Mouse (Mus musculus): ENCODE results near the gene Tmem132b. TPM values are rescaled to one million over a fixed set of nuclear protein-coding genes. Genes with fewer than 3 reads are reported as not detected.
"Not testable (repeated sequence)": the region's sequence is repeated elsewhere in the genome, so short reads cannot be mapped to it uniquely, and the experiment has no call there.

Tmem132b gene
- polyA plus RNA-seq (2012; ENCODE audit: insufficient read depth, insufficient read length, missing spikeins), result 0.36 TPM in 1 of 2 replicates, not detected in the other

GRCm38 (mm10) chr5:125531634-125532033 is at the start of gene Tmem132b:
Gene Tmem132b, plus strand, starts transcription at chr5:125531774.
- no peaks in the 10 kb centered on the region for H3K4me1 ChIP-seq (ENCODE audit: control insufficient read depth, insufficient read depth, insufficient read length, low read length)
- H3K4me3 ChIP-seq (ENCODE audit: insufficient read depth, low read depth, low read length), result no peak within 1 kb of the TSS
- H3K27ac ChIP-seq (replicated peaks; ENCODE audit: low read depth, low read length), result no peak within 1 kb of the TSS

GRCm38 (mm10) chr5:125482474-125482873 is 49.1 kb upstream of the Tmem132b start:
- Histone ChIP-seq H3K27ac (replicated peaks; ENCODE audit: low read depth, low read length) (no peak overlapping the region), H3K4me1 (ENCODE audit: control insufficient read depth, insufficient read depth, insufficient read length, low read length) (peaks cover 4% of the 10 kb centered on the region; the same call in 1 of the 2 replicates), H3K4me3 (ENCODE audit: insufficient read depth, low read depth, low read length) (no peak overlapping the region)

- Histone ChIP-seq H3K4me1 (ENCODE audit: control insufficient read depth, insufficient read depth, insufficient read length, low read length) (no peaks in the 10 kb centered on the region; the same call in 1 of the 2 replicates), H3K27ac (replicated peaks; ENCODE audit: low read depth, low read length) (no peak overlapping the region), H3K4me3 (ENCODE audit: insufficient read depth, low read depth, low read length) (no peak overlapping the region)
Measured at GRCm38 (mm10) chr5:125483712-125484611, 47.6 kb upstream of the Tmem132b start.

- no peak overlapping the region for H3K4me3 ChIP-seq (ENCODE audit: insufficient read depth, low read depth, low read length)
- H3K4me1 ChIP-seq (ENCODE audit: control insufficient read depth, insufficient read depth, insufficient read length, low read length), result no peaks in the 10 kb centered on the region; the same call in 1 of the 2 replicates
- 0 out of 2 replicates have a peak overlapping the region, but pooled peaks have one; percentile 10 for H3K27ac ChIP-seq (replicated peaks; ENCODE audit: low read depth, low read length)
Measured at GRCm38 (mm10) chr5:125485031-125485778, 46.4 kb upstream of the Tmem132b start.

GRCm38 (mm10) chr5:125486088-125486487 is 45.5 kb upstream of the Tmem132b start:
- Histone ChIP-seq H3K27ac (replicated peaks; ENCODE audit: low read depth, low read length) (no peak overlapping the region), H3K4me1 (ENCODE audit: control insufficient read depth, insufficient read depth, insufficient read length, low read length) (no peaks in the 10 kb centered on the region; the same call in 1 of the 2 replicates), H3K4me3 (ENCODE audit: insufficient read depth, low read depth, low read length) (no peak overlapping the region)

GRCm38 (mm10) chr5:125487375-125488115 is 44.0 kb upstream of the Tmem132b start:
- no peak overlapping the region for H3K27ac ChIP-seq (replicated peaks; ENCODE audit: low read depth, low read length)
- H3K4me1 ChIP-seq (ENCODE audit: control insufficient read depth, insufficient read depth, insufficient read length, low read length), result no peaks in the 10 kb centered on the region; the same call in 1 of the 2 replicates
- no peak overlapping the region for H3K4me3 ChIP-seq (ENCODE audit: insufficient read depth, low read depth, low read length)

- Histone ChIP-seq H3K4me3 (ENCODE audit: insufficient read depth, low read depth, low read length) (no peak overlapping the region), H3K4me1 (ENCODE audit: control insufficient read depth, insufficient read depth, insufficient read length, low read length) (no peaks in the 10 kb centered on the region; the same call in 1 of the 2 replicates)
Measured at GRCm38 (mm10) chr5:125488116-125488455, 43.5 kb upstream of the Tmem132b start.

GRCm38 (mm10) chr5:125488953-125489352 is 42.6 kb upstream of the Tmem132b start:
- not testable (repeated sequence) for H3K27ac ChIP-seq (replicated peaks; ENCODE audit: low read depth, low read length); H3K4me3 ChIP-seq (ENCODE audit: insufficient read depth, low read depth, low read length); H3K4me1 ChIP-seq (ENCODE audit: control insufficient read depth, insufficient read depth, insufficient read length, low read length)

More at GRCm38 (mm10) chr5:125488116-125488455, 43.5 kb upstream of the Tmem132b start:
- no peak overlapping the region for H3K27ac ChIP-seq (replicated peaks; ENCODE audit: low read depth, low read length)

GRCm38 (mm10) chr5:125491107-125491506 is 40.5 kb upstream of the Tmem132b start:
- no peaks in the 10 kb centered on the region for H3K4me1 ChIP-seq (ENCODE audit: control insufficient read depth, insufficient read depth, insufficient read length, low read length)
- H3K4me3 ChIP-seq (ENCODE audit: insufficient read depth, low read depth, low read length), result no peak overlapping the region
- no peak overlapping the region for H3K27ac ChIP-seq (replicated peaks; ENCODE audit: low read depth, low read length)

- Histone ChIP-seq H3K4me3 (ENCODE audit: insufficient read depth, low read depth, low read length) (no peak overlapping the region), H3K4me1 (ENCODE audit: control insufficient read depth, insufficient read depth, insufficient read length, low read length) (no peaks in the 10 kb centered on the region), H3K27ac (replicated peaks; ENCODE audit: low read depth, low read length) (no peak overlapping the region)
Measured at GRCm38 (mm10) chr5:125492379-125493092, 39.0 kb upstream of the Tmem132b start.

- H3K4me1 ChIP-seq (ENCODE audit: control insufficient read depth, insufficient read depth, insufficient read length, low read length), result no peaks in the 10 kb centered on the region
- no peak overlapping the region for H3K4me3 ChIP-seq (ENCODE audit: insufficient read depth, low read depth, low read length)
- H3K27ac ChIP-seq (replicated peaks; ENCODE audit: low read depth, low read length), result no peak overlapping the region
Measured at GRCm38 (mm10) chr5:125493093-125493423, 38.5 kb upstream of the Tmem132b start.

- H3K4me3 ChIP-seq (ENCODE audit: insufficient read depth, low read depth, low read length), result no peak overlapping the region
- H3K27ac ChIP-seq (replicated peaks; ENCODE audit: low read depth, low read length), result 0 out of 2 replicates have a peak overlapping the region, but pooled peaks have one; percentile 10
- H3K4me1 ChIP-seq (ENCODE audit: control insufficient read depth, insufficient read depth, insufficient read length, low read length), result no peaks in the 10 kb centered on the region
Measured at GRCm38 (mm10) chr5:125495655-125496054, 35.9 kb upstream of the Tmem132b start.

- Histone ChIP-seq H3K27ac (replicated peaks; ENCODE audit: low read depth, low read length) (no peak overlapping the region), H3K4me3 (ENCODE audit: insufficient read depth, low read depth, low read length) (no peak overlapping the region), H3K4me1 (ENCODE audit: control insufficient read depth, insufficient read depth, insufficient read length, low read length) (no peaks in the 10 kb centered on the region)
Measured at GRCm38 (mm10) chr5:125497821-125498600, 33.6 kb upstream of the Tmem132b start.

GRCm38 (mm10) chr5:125501505-125501904 is 30.1 kb upstream of the Tmem132b start:
- no peak overlapping the region for H3K27ac ChIP-seq (replicated peaks; ENCODE audit: low read depth, low read length)
- H3K4me3 ChIP-seq (ENCODE audit: insufficient read depth, low read depth, low read length), result no peak overlapping the region
- H3K4me1 ChIP-seq (ENCODE audit: control insufficient read depth, insufficient read depth, insufficient read length, low read length), result no peaks in the 10 kb centered on the region

Measured in brown adipose tissue, adult 24 weeks (tissue).